Mouse (Mus musculus) stomach, postnatal 0 days (tissue): ENCODE results near the gene Hhip.

ENCODE experiments used
- CTCF ChIP-seq: IDR thresholded peaks from 2 replicates; pipeline ENCODE4 v1.5.1; 2016; ENCODE audit warnings: antibody characterized with exemption, low read depth, mild to moderate bottlenecking, moderate library complexity
- EP300 ChIP-seq: optimal IDR thresholded peaks from 2 replicates; pipeline ENCODE3; 2016; ENCODE audit warnings: antibody characterized with exemption

DNA sequence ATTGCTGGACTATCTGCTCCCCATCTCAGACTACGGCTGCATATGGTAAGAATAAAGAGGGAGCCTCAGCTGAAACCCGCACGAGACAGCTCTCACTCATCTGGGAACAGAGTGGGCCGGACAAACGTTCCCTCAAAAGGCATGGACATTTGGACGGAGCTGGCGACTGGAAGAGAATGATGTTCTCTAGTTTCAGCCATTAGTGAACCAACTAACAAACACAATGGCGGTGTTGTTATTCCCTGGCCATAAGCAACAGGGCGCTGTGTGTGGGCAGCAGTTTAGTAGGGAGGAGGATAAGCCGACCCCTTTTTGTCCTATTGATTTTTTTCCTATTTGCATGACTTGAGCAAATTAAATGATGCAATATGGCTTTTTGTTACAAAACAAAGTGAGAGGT lies 2.0 kb downstream of the Hhip start:
- no peak for TF ChIP-seq CTCF
- no peak for TF ChIP-seq EP300
